Mouse (Mus musculus) CH12.LX (cell line): ENCODE measurements around the gene Sh2d4b. TPM values are rescaled to one million over a fixed set of nuclear protein-coding genes. Genes with fewer than 3 reads are reported as not detected.

Source experiments
- DNase-seq: peaks from one replicate; pipeline ENCODE4 v3.0.0-alpha.2; 2013; ENCODE audit errors: extremely low read depth
- H3K27ac ChIP-seq: 2 replicates; pipeline ENCODE4 v1.5.1; 2012; ENCODE audit warnings: low read depth, mild to moderate bottlenecking, control low read depth, moderate library complexity; ENCODE audit not compliant: insufficient read depth
- H3K27me3 ChIP-seq: replicated peaks from 2 replicates; pipeline ENCODE3; 2012; ENCODE audit warnings: inconsistent platforms
- H3K36me3 ChIP-seq, 2 experiments: replicated peaks in 1 of 2; 2 replicates each; pipeline versions ENCODE3 to v1.6.1; 2012; ENCODE audit warnings: inconsistent platforms in 1 of 2, low read length in 1 of 2, mild to moderate bottlenecking in 1 of 2, mixed read lengths in 1 of 2, moderate library complexity in 1 of 2; ENCODE audit not compliant: control insufficient read depth in 1 of 2, insufficient read depth in 1 of 2
- H3K4me1 ChIP-seq, 2 experiments: 2 replicates each; pipeline ENCODE4 v1.6.1; 2012; ENCODE audit warnings: inconsistent platforms in 1 of 2, moderate library complexity in 1 of 2; ENCODE audit not compliant: insufficient read depth in 2 of 2, control insufficient read depth in 1 of 2
- H3K4me2 ChIP-seq: 2 replicates; pipeline ENCODE4 v1.6.1; 2012; ENCODE audit warnings: low read depth, mild to moderate bottlenecking, control low read depth; ENCODE audit not compliant: poor library complexity, insufficient read depth, severe bottlenecking
- H3K4me3 ChIP-seq, 3 experiments: fragments of 150-350 bp in 1 of 3; sonication (generic) in 1 of 3; replicated peaks in 1 of 3; 2 replicates each; pipeline versions ENCODE3 to v1.5.1; 2011 to 2012; ENCODE audit warnings: low read depth in 2 of 3, low read length in 2 of 3, mild to moderate bottlenecking in 2 of 3, moderate library complexity in 2 of 3, control low read depth in 1 of 3, improper control_type of control experiment in 1 of 3, inconsistent platforms in 1 of 3, mixed read lengths in 1 of 3; ENCODE audit not compliant: poor library complexity in 1 of 3
- H3K79me2 ChIP-seq: replicated peaks from 2 replicates; pipeline ENCODE4 v1.6.1; 2012; ENCODE audit warnings: mild to moderate bottlenecking, moderate library complexity; ENCODE audit not compliant: control insufficient read depth, poor library complexity, insufficient read depth, severe bottlenecking; ENCODE audit errors: extremely low read depth
- H3K9ac ChIP-seq: 2 replicates; pipeline ENCODE4 v1.6.1; 2012; ENCODE audit warnings: low read depth, mild to moderate bottlenecking, control low read depth, moderate library complexity; ENCODE audit not compliant: insufficient read depth
- H3K9me3 ChIP-seq: replicated peaks from 2 replicates; pipeline ENCODE3; 2012; ENCODE audit warnings: low read length, inconsistent platforms, mixed read lengths
- CHD1 ChIP-seq: IDR thresholded peaks from 2 replicates; pipeline ENCODE4 v1.6.1; 2012; ENCODE audit warnings: low read depth, low read length, improper control_type of control experiment, inconsistent platforms
- CHD2 ChIP-seq: IDR thresholded peaks from 2 replicates; pipeline ENCODE4 v1.6.1; 2011; ENCODE audit warnings: low read length, improper control_type of control experiment
- CTCF ChIP-seq, 2 experiments: IDR thresholded peaks in 1 of 2; conservative IDR thresholded peaks in 1 of 2; 2 replicates each; pipeline ENCODE4 v1.5.1; 2011 to 2012; ENCODE audit warnings: low read depth in 2 of 2, low read length in 2 of 2, improper control_type of control experiment in 1 of 2, inconsistent platforms in 1 of 2, mild to moderate bottlenecking in 1 of 2, moderate library complexity in 1 of 2
- E2F4 ChIP-seq: IDR thresholded peaks from 2 replicates; pipeline ENCODE4 v1.6.1; 2011; ENCODE audit warnings: low read depth, low read length, improper control_type of control experiment; ENCODE audit not compliant: insufficient replicate concordance
- ELF1 ChIP-seq: IDR thresholded peaks from 2 replicates; pipeline ENCODE4 v1.6.1; 2014; ENCODE audit warnings: low read depth, mild to moderate bottlenecking, inconsistent platforms, low read length, improper control_type of control experiment
- GABPA ChIP-seq: IDR thresholded peaks from 2 replicates; pipeline ENCODE4 v1.6.1; 2012; ENCODE audit warnings: low read depth, low read length, improper control_type of control experiment, inconsistent platforms; ENCODE audit not compliant: insufficient replicate concordance
- HCFC1 ChIP-seq: IDR thresholded peaks from 2 replicates; pipeline ENCODE4 v1.6.1; 2012; ENCODE audit warnings: low read depth, mild to moderate bottlenecking, inconsistent platforms, low read length, improper control_type of control experiment
- IRF4 ChIP-seq: IDR thresholded peaks from 2 replicates; pipeline ENCODE4 v1.6.1; 2014; ENCODE audit warnings: low read depth, mild to moderate bottlenecking, inconsistent platforms, low read length, improper control_type of control experiment
- JUN ChIP-seq: IDR thresholded peaks from 2 replicates; pipeline ENCODE4 v1.6.1; 2011; ENCODE audit warnings: low read depth, mild to moderate bottlenecking, low read length, improper control_type of control experiment, moderate library complexity; ENCODE audit not compliant: insufficient read depth
- JUND ChIP-seq: conservative IDR thresholded peaks from 2 replicates; pipeline ENCODE4 v1.6.1; 2011; ENCODE audit warnings: low read depth, low read length, improper control_type of control experiment
- KAT2A ChIP-seq: IDR thresholded peaks from 2 replicates; pipeline ENCODE4 v1.6.1; 2012; ENCODE audit warnings: low read length, improper control_type of control experiment, inconsistent platforms; ENCODE audit not compliant: insufficient replicate concordance
- MAZ ChIP-seq: IDR thresholded peaks from 2 replicates; pipeline ENCODE4 v1.6.1; 2012; ENCODE audit warnings: low read depth, mild to moderate bottlenecking, inconsistent platforms, low read length, improper control_type of control experiment, moderate library complexity
- MXI1 ChIP-seq: IDR thresholded peaks from 2 replicates; pipeline ENCODE4 v1.6.1; 2011; ENCODE audit warnings: mild to moderate bottlenecking, low read depth, low read length, improper control_type of control experiment
- NRF1 ChIP-seq: IDR thresholded peaks from 2 replicates; pipeline ENCODE4 v1.6.1; 2014; ENCODE audit warnings: low read depth, mild to moderate bottlenecking, inconsistent platforms, low read length, improper control_type of control experiment, moderate library complexity
- POLR2A ChIP-seq: IDR thresholded peaks from 2 replicates; pipeline ENCODE4 v1.6.1; 2011; ENCODE audit warnings: low read depth, mild to moderate bottlenecking, improper control_type of control experiment, low read length
- POLR2AphosphoS2 ChIP-seq: IDR thresholded peaks from 2 replicates; pipeline ENCODE4 v1.6.1; 2011; ENCODE audit warnings: low read depth, low read length, improper control_type of control experiment
- RAD21 ChIP-seq: IDR thresholded peaks from 2 replicates; pipeline ENCODE4 v1.6.1; 2011; ENCODE audit warnings: low read depth, mild to moderate bottlenecking, low read length, improper control_type of control experiment, moderate library complexity
- RCOR1 ChIP-seq: conservative IDR thresholded peaks from 2 replicates; pipeline ENCODE4 v1.6.1; 2012; ENCODE audit warnings: low read depth, mild to moderate bottlenecking, inconsistent platforms, low read length, improper control_type of control experiment
- SMC3 ChIP-seq: IDR thresholded peaks from 2 replicates; pipeline ENCODE4 v1.6.1; 2011; ENCODE audit warnings: low read depth, low read length, improper control_type of control experiment
- TBP ChIP-seq: conservative IDR thresholded peaks from 2 replicates; pipeline ENCODE4 v1.6.1; 2011; ENCODE audit warnings: low read depth, low read length, improper control_type of control experiment
- TCF12 ChIP-seq: IDR thresholded peaks from 2 replicates; pipeline ENCODE4 v1.6.1; 2014; ENCODE audit warnings: low read depth, mild to moderate bottlenecking, inconsistent platforms, low read length, improper control_type of control experiment
- UBTF ChIP-seq: IDR thresholded peaks from 2 replicates; pipeline ENCODE4 v1.6.1; 2012; ENCODE audit warnings: low read depth, mild to moderate bottlenecking, inconsistent platforms, low read length, improper control_type of control experiment, moderate library complexity
- USF1 ChIP-seq: IDR thresholded peaks from 2 replicates; pipeline ENCODE4 v1.6.1; 2014; ENCODE audit warnings: low read depth, mild to moderate bottlenecking, inconsistent platforms, low read length, improper control_type of control experiment
- USF2 ChIP-seq: conservative IDR thresholded peaks from 2 replicates; pipeline ENCODE4 v1.6.1; 2011; ENCODE audit warnings: low read depth, low read length, improper control_type of control experiment
- ZKSCAN1 ChIP-seq: IDR thresholded peaks from 2 replicates; pipeline ENCODE4 v1.6.1; 2012; ENCODE audit warnings: low read depth, inconsistent platforms, low read length, improper control_type of control experiment, borderline replicate concordance
- ZNF384 ChIP-seq: IDR thresholded peaks from 2 replicates; pipeline ENCODE4 v1.6.1; 2012; ENCODE audit warnings: low read depth, low read length, improper control_type of control experiment, inconsistent platforms
- dilution Hi-C: fragments of 300-500 bp; cut with MboI; formaldehyde crosslinking; loops from 2 replicates; pipeline ENCODE4 v1.14.3; 2020; ENCODE audit warnings: low sequenced_read_pairs; ENCODE audit not compliant: extremely low pct_unique_long_range_greater_than_20kb, extremely low pct_ligation_motif_present
- in situ Hi-C: fragments of 300-500 bp; cut with MboI; formaldehyde crosslinking; loops from 3 replicates; pipeline ENCODE4 v1.14.3; 2019; ENCODE audit warnings: low sequenced_read_pairs, low pct_ligation_motif_present, low pct_unique_long_range_greater_than_20kb, mixed read lengths
- polyA plus RNA-seq: library from polyadenylated mRNA; unstranded; fragments of >175 nt; gene quantifications from 2 replicates; pipeline ENCODE4 v1.2.1, GENCODE M21; 2012; ENCODE audit warnings: low read depth; ENCODE audit not compliant: insufficient read length
- total RNA-seq, 2 experiments: library from RNA; depleted of rRNA; stranded (reverse); fragments of 300-350 nt in 1 of 2; fragments of >200 nt in 1 of 2; gene quantifications; 2 replicates each; pipeline ENCODE4 v1.2.3; 2012 to 2014

Sh2d4b gene
- total and polyA plus RNA-seq, 3 experiments: 0.04 to 0.17 TPM; not detected in 1

GRCm38 (mm10) chr14:40885225-40885624 lies 7.8 kb downstream of the Sh2d4b start:
- Histone ChIP-seq H3K79me2 (no peaks in the 10 kb centered on the region), H3K4me3 (no peak overlapping the region), H3K4me1 (no peaks in the 10 kb centered on the region), H3K27me3 (no peaks in the 10 kb centered on the region), H3K4me2 (0 out of 2 replicates have a peak overlapping the region, but pooled peaks have one; percentile 15), H3K9me3 (no peaks in the 10 kb centered on the region), H3K9ac (no peak overlapping the region)
- dilution Hi-C loops: no loop called here
- in situ Hi-C loops: no loop called here
- DNase-seq: no peak
- no peak for TF ChIP-seq NRF1
- TF ChIP-seq RAD21: no peak
- TF ChIP-seq RCOR1: no peak
- no peak for TF ChIP-seq E2F4
- no peak for TF ChIP-seq MXI1
- TF ChIP-seq ELF1: no peak
- no peak for TF ChIP-seq USF2
- no peak for TF ChIP-seq UBTF
- no peak for TF ChIP-seq HCFC1
- no peak for TF ChIP-seq ZNF384
- TF ChIP-seq ZKSCAN1: no peak
- no peak for TF ChIP-seq JUN
- no peak for TF ChIP-seq SMC3
- TF ChIP-seq CHD1: no peak
- no peak for TF ChIP-seq CHD2
- TF ChIP-seq KAT2A: no peak
- TF ChIP-seq, all 38 proteins: peak for 0
- H3K36me3 ChIP-seq: no peaks in the 10 kb centered on the region
- no peak overlapping the region for H3K27ac ChIP-seq

- dilution Hi-C loops: no loop called here
- no peaks in the 10 kb centered on the region for H3K36me3 ChIP-seq
- H3K9me3 ChIP-seq: no peaks in the 10 kb centered on the region
- no peak overlapping the region for H3K27ac ChIP-seq
- H3K9ac ChIP-seq: no peak overlapping the region
- H3K27me3 ChIP-seq: no peaks in the 10 kb centered on the region
- TF ChIP-seq RAD21: no peak
- TF ChIP-seq ZNF384: no peak
- no peak for TF ChIP-seq POLR2A
- TF ChIP-seq RCOR1: no peak
- no peak for TF ChIP-seq MXI1
- no peak for TF ChIP-seq ZKSCAN1
- TF ChIP-seq POLR2AphosphoS2: no peak
- no peak for TF ChIP-seq ELF1
- no peak for TF ChIP-seq JUND
- no peak for TF ChIP-seq USF1
- no peak for TF ChIP-seq IRF4
- TF ChIP-seq CTCF (conservative IDR thresholded peaks at IDR 0.05 in 1 of 2, IDR thresholded peaks at IDR 0.05 in 1 of 2; ENCODE audit: low read depth in 2 of 2, low read length in 2 of 2): no peak
- no peak for TF ChIP-seq E2F4
- no peak for TF ChIP-seq GABPA
- no peak for TF ChIP-seq MAZ
- TF ChIP-seq TCF12: no peak
- TF ChIP-seq TBP: no peak
- no peak overlapping the region for H3K4me3 ChIP-seq
- in situ Hi-C loops: no loop called here
- no peaks in the 10 kb centered on the region for H3K79me2 ChIP-seq
- no peaks in the 10 kb centered on the region for H3K4me1 ChIP-seq
- DNase-seq: no peak
- no peak overlapping the region for H3K4me2 ChIP-seq
These were observed 18.5 kb downstream of the Sh2d4b start for GRCm38 (mm10) chr14:40874565-40874964.
